Comparison of ENCODE assay signal across 17 mouse cellular contexts in the genomic region with DNA sequence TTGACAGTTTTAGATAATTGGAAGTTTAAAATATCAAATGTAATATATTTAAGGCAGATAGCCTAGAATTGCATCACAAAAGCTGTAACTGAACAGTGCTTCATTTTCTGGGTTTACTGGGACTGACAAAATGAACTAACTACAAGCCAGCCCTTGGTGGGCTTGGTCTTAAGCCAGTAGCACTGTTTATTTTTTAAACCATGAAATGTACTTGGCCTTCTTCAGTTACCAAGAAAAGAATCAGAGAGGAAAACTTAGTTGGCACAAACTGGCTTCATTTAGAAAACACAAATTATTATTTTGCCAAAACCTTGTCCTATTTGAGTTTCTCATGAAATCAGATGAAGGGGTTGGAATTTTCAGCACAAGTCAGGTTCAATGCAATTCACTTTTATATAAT.
A peak's percentile ranks its signal among the peaks of the same experiment; 100 is the strongest.
DNase-seq lines count a peak whose midpoint lies in the region; ATAC-seq and TF ChIP-seq lines count a peak whose summit lies in the region.
"Had no signal": no experiment of that assay in that cellular context is flagged by ENCODE, and none has a peak within 500 bp of the region (broad histone marks: within the 10 kb centered on the region; RNA-seq: fewer than 3 reads in every experiment).

No protein-coding gene starts in this region.

- no peak for ATAC-seq in heart, embryonic 12.5 days (ENCODE audit: insufficient number of reproducible peaks, low FRiP score)
- ATAC-seq: forebrain, embryonic 16.5 days had no signal

- DNase-seq in heart, adult 8-10 months (ENCODE audit: low spot score), result peak; percentile 3
- peak; percentile 10 for DNase-seq in lung, postnatal 36 days
- no peak for DNase-seq in lung, adult 2 months
- DNase-seq in brain, adult 2 months (ENCODE audit: low read depth, low spot score), result peak; percentile 1
- no peak for DNase-seq in frontal cortex, postnatal 25 days (ENCODE audit: low spot score in 2 of 2)
- DNase-seq: adrenal gland, postnatal 10 days; cerebellum, adult 11-12 months; cerebellum, postnatal 10 days; gastrocnemius, postnatal 14 days; heart, adult 2 months; heart, postnatal 36 days had no signal

- no peak overlapping the region for H3K27ac ChIP-seq in heart, embryonic 12.5 days (ENCODE audit: poor library complexity, severe bottlenecking)
- H3K27ac ChIP-seq: forebrain, embryonic 12.5 days; heart, adult 2 months; heart, embryonic 13.5 days; hindbrain, embryonic 15.5 days had no signal

- no peak overlapping the region for H3K4me2 ChIP-seq in heart, embryonic 12.5 days
- H3K4me2 ChIP-seq: forebrain, embryonic 12.5 days; heart, embryonic 13.5 days; hindbrain, embryonic 15.5 days had no signal

- H3K36me3 ChIP-seq in heart, embryonic 12.5 days, result no peaks in the 10 kb centered on the region
- H3K36me3 ChIP-seq: forebrain, embryonic 12.5 days; heart, embryonic 13.5 days; hindbrain, embryonic 15.5 days had no signal

- H3K9me3 ChIP-seq in heart, embryonic 12.5 days (replicated peaks), result no peaks in the 10 kb centered on the region
- H3K9me3 ChIP-seq: forebrain, embryonic 12.5 days; heart, embryonic 13.5 days; hindbrain, embryonic 15.5 days had no signal

- no peaks in the 10 kb centered on the region for H3K4me1 ChIP-seq in heart, embryonic 12.5 days (replicated peaks)
- no peaks in the 10 kb centered on the region for H3K4me1 ChIP-seq in lung, adult 2 months (ENCODE audit: control insufficient read depth, insufficient read depth, low read length)
- H3K4me1 ChIP-seq: forebrain, embryonic 12.5 days; heart, embryonic 13.5 days; hindbrain, embryonic 15.5 days had no signal

- no peak overlapping the region for H3K4me3 ChIP-seq in heart, embryonic 12.5 days
- no peak overlapping the region for H3K4me3 ChIP-seq in lung, adult 2 months (replicated peaks; ENCODE audit: extremely low read depth, low read depth, low read length)
- H3K4me3 ChIP-seq: forebrain, embryonic 12.5 days; heart, adult 2 months; heart, embryonic 13.5 days; hindbrain, embryonic 15.5 days had no signal

- H3K9ac ChIP-seq in heart, embryonic 12.5 days, result no peak overlapping the region
- H3K9ac ChIP-seq: forebrain, embryonic 12.5 days; heart, embryonic 13.5 days; hindbrain, embryonic 15.5 days had no signal

- TF ChIP-seq POLR2A in lung, adult 2 months (IDR thresholded peaks at IDR 0.05; ENCODE audit: borderline replicate concordance, extremely low read depth, low read depth, low read length), result no peak

- no peaks in the 10 kb centered on the region for H3K27me3 ChIP-seq in heart, embryonic 12.5 days (replicated peaks)
- H3K27me3 ChIP-seq: CH12.LX; forebrain, embryonic 12.5 days; heart, embryonic 13.5 days; hindbrain, embryonic 15.5 days had no signal

- no peak for TF ChIP-seq CTCF in lung, adult 2 months (IDR thresholded peaks at IDR 0.05; ENCODE audit: insufficient read depth, low read length)

Comparison
In these comparisons a context has a peak if more than half of its experiments do, and no peak if none do; other contexts are left out.
1. DNase-seq: peak in heart, adult 8-10 months (single experiment), lung, postnatal 36 days (single experiment) and brain, adult 2 months (single experiment); none in lung, adult 2 months (single experiment) and frontal cortex, postnatal 25 days (0 of 2).